Mouse (Mus musculus) olfactory bulb, adult 2 months (tissue): Measurements from ENCODE around the gene Hsf2bp.
A peak's percentile ranks its signal among the peaks of the same experiment; 100 is the strongest.

Experiments used
- CTCF ChIP-seq: fragments of 200-500 bp; IDR thresholded peaks from 2 replicates; pipeline ENCODE4 v1.5.1; 2012; ENCODE audit warnings: low read depth, mild to moderate bottlenecking, low read length, moderate library complexity; ENCODE audit not compliant: insufficient read depth
- POLR2A ChIP-seq: fragments of 200-500 bp; IDR thresholded peaks from 2 replicates; pipeline ENCODE4 v1.6.1; 2012; ENCODE audit warnings: mild to moderate bottlenecking, low read depth, low read length, moderate library complexity; ENCODE audit not compliant: insufficient read depth

GRCm38 (mm10) chr17:32035609-32036508 lies at the start of gene Hsf2bp, which contains the start of gene Rrp1b:
- no peak for TF ChIP-seq CTCF
- peak; percentile 90 for TF ChIP-seq POLR2A
